Mouse (Mus musculus) splenic B cell, adult 2 months (primary cell): ENCODE data around the gene Limd1.

Source experiments
- DNase-seq: peaks from one replicate; pipeline ENCODE4 v3.0.0-alpha.2; 2011; ENCODE audit warnings: low read depth, low spot score
- H3K27me3 ChIP-seq: 2 replicates; pipeline ENCODE4 v1.6.1; 2012; ENCODE audit warnings: mild to moderate bottlenecking, low read length, moderate library complexity, mixed read lengths; ENCODE audit not compliant: control insufficient read depth, poor library complexity, insufficient read depth, severe bottlenecking
- H3K36me3 ChIP-seq: 2 replicates; pipeline ENCODE4 v1.6.1; 2012; ENCODE audit warnings: mild to moderate bottlenecking, low read length, moderate library complexity, mixed read lengths; ENCODE audit not compliant: control insufficient read depth, poor library complexity, insufficient read depth, severe bottlenecking

Limd1 gene

DNA sequence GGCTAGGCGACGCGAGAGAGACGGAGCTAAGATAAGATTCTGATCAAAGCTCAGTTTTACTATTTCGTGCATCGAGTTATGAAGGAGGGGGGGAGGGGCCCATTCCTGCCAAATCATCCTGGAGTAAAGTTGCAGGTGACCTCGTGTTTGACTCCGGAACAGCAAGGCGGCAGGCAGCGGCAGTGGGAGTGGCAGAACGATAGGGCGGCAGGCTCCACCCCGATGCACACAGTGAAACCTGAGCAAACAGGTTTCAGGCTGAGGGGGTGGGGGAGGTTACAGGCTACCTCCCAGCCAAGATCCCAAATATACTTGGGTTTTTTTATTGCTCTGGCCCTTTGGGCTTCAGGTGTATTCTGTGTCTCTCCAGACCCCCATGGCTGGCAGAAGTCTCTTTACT is 18.2 kb downstream of the Limd1 start:
- no peak for DNase-seq
- H3K36me3 ChIP-seq = peaks cover 2% of the 10 kb centered on the region
- no peaks in the 10 kb centered on the region for H3K27me3 ChIP-seq

DNA sequence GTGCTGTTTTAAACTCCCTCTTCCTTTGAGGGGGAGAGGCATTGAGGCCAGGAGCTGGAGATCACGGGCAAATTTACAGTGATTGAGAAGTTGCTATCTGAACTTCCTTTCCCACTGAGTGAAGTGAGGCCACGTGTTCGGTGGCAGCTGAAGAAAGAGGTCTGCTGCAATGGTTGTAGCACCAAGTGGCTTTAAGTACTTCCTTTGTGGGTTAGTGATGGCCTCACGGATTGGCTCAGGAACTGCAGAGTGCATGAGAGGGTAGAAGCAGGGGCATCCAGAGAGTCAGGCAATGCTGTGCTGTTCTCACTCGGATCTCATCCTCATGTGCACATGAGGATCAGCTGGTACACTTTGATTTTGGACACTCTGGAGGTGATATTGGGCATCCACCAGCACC is 19.4 kb downstream of the Limd1 start:
- DNase-seq = peak; percentile 48
- Histone ChIP-seq H3K36me3 (peaks cover 2% of the 10 kb centered on the region), H3K27me3 (no peaks in the 10 kb centered on the region)

DNA sequence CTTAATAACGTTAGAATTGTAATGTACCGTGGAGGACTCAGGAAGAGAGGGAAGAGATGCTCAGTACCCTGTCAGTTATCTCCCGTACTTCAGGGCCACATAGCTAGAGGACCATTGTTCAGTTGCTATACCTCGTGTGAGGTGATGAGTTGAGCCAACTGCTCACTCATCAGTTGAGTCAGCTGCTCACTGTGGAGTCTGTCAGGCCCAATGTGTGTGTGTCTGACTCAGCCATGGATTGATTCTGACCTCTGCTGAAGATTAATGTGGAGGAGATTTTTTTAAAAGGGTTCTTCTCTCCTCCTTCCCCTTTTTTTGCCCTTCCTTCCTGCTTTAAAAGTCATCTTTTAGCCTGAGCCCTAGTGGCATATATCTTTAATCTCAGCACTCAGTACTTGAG is 22.0 kb downstream of the Limd1 start:
- Histone ChIP-seq H3K36me3 (peaks cover 2% of the 10 kb centered on the region), H3K27me3 (no peaks in the 10 kb centered on the region)
- DNase-seq = no peak

DNA sequence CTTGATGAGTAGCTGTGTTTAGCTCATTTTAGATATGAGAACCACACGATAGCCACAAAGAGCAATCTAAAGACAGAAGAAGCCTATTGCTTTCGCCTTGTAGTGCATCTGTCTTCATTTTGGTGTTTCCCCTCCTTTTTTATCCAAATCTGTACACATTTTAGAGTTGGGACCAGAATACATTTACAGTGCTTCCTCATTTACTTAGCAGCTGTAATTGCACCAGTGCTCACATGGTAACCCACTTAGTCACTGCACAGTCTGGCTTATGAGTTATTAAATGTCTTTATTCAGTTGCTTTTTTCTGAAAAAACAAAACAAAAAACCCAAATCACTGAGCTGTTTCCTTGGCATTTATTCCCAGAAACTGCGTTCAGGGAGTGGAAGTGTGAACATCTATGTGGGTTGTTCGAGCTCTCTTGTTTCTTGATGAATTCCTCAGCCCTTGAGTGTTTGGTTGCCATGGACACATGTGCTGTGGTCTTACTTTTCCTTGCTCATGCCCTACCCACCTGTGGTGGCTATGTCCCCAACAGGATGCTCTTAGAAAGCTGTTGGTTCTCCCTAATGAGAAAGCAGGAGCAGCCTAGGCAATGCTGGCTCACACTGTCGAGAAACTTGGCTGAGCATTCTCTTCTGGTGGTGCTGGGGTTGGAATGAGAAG is 24.8 kb downstream of the Limd1 start:
- peak; percentile 58 for DNase-seq
- Histone ChIP-seq H3K36me3 (peaks cover 5% of the 10 kb centered on the region; the same call in 1 of the 2 replicates), H3K27me3 (no peaks in the 10 kb centered on the region)

- H3K27me3 ChIP-seq = no peaks in the 10 kb centered on the region
- DNase-seq = peak; percentile 83
- peaks cover 5% of the 10 kb centered on the region; the same call in 1 of the 2 replicates for H3K36me3 ChIP-seq
Measured at GRCm38 (mm10) chr9:123504325-123504724, 25.8 kb downstream of the Limd1 start.

GRCm38 (mm10) chr9:123505598-123505997 is 27.1 kb downstream of the Limd1 start:
- H3K36me3 ChIP-seq = peaks cover 5% of the 10 kb centered on the region; the same call in 1 of the 2 replicates
- DNase-seq = no peak
- no peaks in the 10 kb centered on the region for H3K27me3 ChIP-seq

- Histone ChIP-seq H3K36me3 (peaks cover 6% of the 10 kb centered on the region), H3K27me3 (no peaks in the 10 kb centered on the region)
- no peak for DNase-seq
Measured at GRCm38 (mm10) chr9:123506270-123507146, 28.0 kb downstream of the Limd1 start.

GRCm38 (mm10) chr9:123507380-123507779 is 28.9 kb downstream of the Limd1 start:
- Histone ChIP-seq H3K27me3 (no peaks in the 10 kb centered on the region), H3K36me3 (peaks cover 10% of the 10 kb centered on the region)
- DNase-seq = no peak

DNA sequence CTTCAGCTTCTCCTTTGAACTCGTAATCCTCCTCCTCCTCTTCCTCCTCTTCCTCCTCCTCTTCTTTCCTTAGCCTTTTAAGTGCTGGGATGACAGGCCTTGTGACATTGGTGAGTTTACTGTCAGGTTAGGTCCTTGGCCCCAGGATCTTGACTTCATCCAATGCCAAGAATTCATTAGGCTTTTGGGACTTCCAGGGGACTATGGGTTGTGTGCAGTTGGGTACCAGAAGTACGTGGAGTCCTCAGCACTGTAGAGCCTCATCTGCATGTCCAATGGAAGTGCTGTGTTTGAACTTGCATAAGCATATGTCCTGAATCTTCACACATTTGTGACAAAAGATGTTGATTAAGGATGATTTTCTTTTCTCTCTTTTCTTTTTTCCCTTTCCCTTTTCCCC is 30.5 kb downstream of the Limd1 start:
- DNase-seq = no peak
- Histone ChIP-seq H3K27me3 (no peaks in the 10 kb centered on the region), H3K36me3 (peaks cover 10% of the 10 kb centered on the region)

DNA sequence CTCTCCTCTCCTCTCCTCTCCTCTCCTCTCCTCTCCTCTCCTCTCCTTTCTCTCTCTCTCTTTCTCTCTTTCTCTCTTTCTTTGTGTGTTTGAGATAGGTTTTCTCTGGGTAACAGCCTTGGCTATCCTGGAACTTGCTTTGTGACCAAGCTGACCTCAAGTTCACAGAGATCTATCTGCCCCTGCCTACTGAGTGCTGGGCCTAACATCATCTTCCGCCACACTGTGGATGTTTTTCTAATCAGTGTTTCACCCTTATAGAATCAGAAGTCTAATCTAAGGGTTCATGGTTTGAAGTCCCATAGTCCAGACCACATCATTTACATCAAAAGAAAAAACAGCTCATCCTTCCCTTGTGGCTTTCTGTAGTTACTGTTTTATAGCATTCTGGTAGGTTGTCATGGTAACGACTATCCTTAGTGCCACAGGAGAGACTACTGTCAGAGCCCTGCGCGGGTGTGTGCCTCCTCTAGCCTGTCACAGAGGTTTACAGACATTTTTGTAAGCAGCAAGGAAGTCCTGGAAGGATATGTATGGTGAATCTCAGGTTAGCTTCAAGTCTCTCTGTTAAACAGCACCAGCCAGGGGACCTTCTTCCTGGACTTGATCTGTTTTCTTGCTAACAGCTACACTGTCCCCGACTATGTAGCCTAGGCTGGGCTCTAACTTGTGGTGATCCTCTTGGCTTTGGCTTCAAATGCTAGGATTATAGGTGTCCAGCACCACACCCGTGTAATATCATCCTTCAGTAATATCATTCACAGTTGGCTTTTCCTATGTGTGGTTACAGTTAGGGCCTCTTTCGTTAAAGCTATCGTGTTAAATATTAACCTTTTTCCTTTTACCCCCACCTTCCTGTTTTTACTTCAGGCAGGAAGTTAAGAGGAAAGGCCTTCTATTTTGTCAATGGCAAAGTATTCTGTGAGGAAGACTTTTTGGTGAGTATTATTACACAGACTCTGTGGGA is 31.4 kb downstream of the Limd1 start:
- peaks cover 10% of the 10 kb centered on the region for H3K36me3 ChIP-seq
- DNase-seq = peak; percentile 91
- no peaks in the 10 kb centered on the region for H3K27me3 ChIP-seq

GRCm38 (mm10) chr9:123510926-123511325 is 32.4 kb downstream of the Limd1 start:
- Histone ChIP-seq H3K27me3 (no peaks in the 10 kb centered on the region), H3K36me3 (peaks cover 9% of the 10 kb centered on the region)
- DNase-seq = no peak

GRCm38 (mm10) chr9:123512482-123512881 is 34.0 kb downstream of the Limd1 start:
- DNase-seq = no peak
- Histone ChIP-seq H3K27me3 (no peaks in the 10 kb centered on the region), H3K36me3 (peaks cover 17% of the 10 kb centered on the region)

- no peak for DNase-seq
- peaks cover 24% of the 10 kb centered on the region for H3K36me3 ChIP-seq
- H3K27me3 ChIP-seq = no peaks in the 10 kb centered on the region
Measured at GRCm38 (mm10) chr9:123515087-123515486, 36.6 kb downstream of the Limd1 start.

GRCm38 (mm10) chr9:123516641-123517385 is 38.3 kb downstream of the Limd1 start:
- DNase-seq = no peak
- peaks cover 24% of the 10 kb centered on the region for H3K36me3 ChIP-seq
- no peaks in the 10 kb centered on the region for H3K27me3 ChIP-seq
